Mouse (Mus musculus) ES-Bruce4 (cell line): ENCODE results near the gene Mpp4.

Experiments
- CTCF ChIP-seq: IDR thresholded peaks from one replicate; pipeline ENCODE4 v1.8.1; 2011; ENCODE audit warnings: low read depth, low read length
- POLR2A ChIP-seq: IDR thresholded peaks from one replicate; pipeline ENCODE4 v1.8.1; 2011; ENCODE audit warnings: low read length; ENCODE audit not compliant: insufficient read depth

- TF ChIP-seq CTCF, result no peak
- no peak for TF ChIP-seq POLR2A
These were observed 16.8 kb upstream of the Mpp4 start for GRCm38 (mm10) chr1:59180003-59180402.
